Mouse (Mus musculus) lung, adult 2 months (tissue): Measurements from ENCODE around the gene Zfp275.

Experiments
- CTCF ChIP-seq: fragments of 200-500 bp; IDR thresholded peaks from 2 replicates; pipeline ENCODE4 v1.5.1; 2011; ENCODE audit warnings: mild to moderate bottlenecking, low read length, control low read depth; ENCODE audit not compliant: insufficient read depth
- POLR2A ChIP-seq: fragments of 200-500 bp; IDR thresholded peaks from 2 replicates; pipeline ENCODE4 v1.6.1; 2011; ENCODE audit warnings: low read depth, mild to moderate bottlenecking, control low read depth, low read length, borderline replicate concordance; ENCODE audit errors: extremely low read depth

DNA sequence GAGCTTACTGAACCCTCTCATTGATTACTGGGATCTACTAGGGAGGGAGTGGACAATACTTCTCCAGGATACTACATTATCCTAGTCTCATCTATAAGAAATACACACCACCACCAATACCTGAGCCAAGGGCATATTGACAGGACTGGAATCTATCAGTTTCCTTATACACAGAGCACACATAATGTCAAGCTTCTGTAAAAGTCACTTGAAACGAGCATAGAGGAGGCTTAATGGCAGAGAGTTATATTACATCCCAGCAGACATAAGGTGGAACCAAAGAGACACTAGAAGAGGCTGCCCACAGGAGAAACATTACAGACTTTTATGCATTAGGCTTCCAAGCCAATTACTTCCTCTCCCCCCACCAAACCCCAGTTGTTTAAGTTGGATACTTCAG is 42.5 kb downstream of the Zfp275 start:
- TF ChIP-seq CTCF (no peak), POLR2A (no peak)
